Mouse (Mus musculus) left cerebral cortex, postnatal 25 days (tissue): ENCODE results near the gene Cdkn3. TPM values are rescaled to one million over a fixed set of nuclear protein-coding genes. Genes with fewer than 3 reads are reported as not detected.
"Not testable (repeated sequence)": the region's sequence is repeated elsewhere in the genome, so short reads cannot be mapped to it uniquely, and the experiment has no call there.

Experiments
- DNase-seq, 2 experiments: peaks; one replicate each; pipeline ENCODE4 v3.0.0; 2022; ENCODE audit warnings: low spot score in 2 of 2, mixed read lengths in 1 of 2
- intact Hi-C: fragments of 180-260 bp; cut with DNase I; formaldehyde crosslinking; loops from one replicate; pipeline ENCODE4 v1.15.1; 2025
- total RNA-seq, 2 experiments: library from RNA; stranded (reverse); gene quantifications; 2 replicates each; pipeline ENCODE4 v1.2.3; 2021

The Cdkn3 gene
- total RNA-seq: 1 to 10 TPM; 1.1 to 1.9 TPM

- peak; percentile 82 to 96 for DNase-seq
- intact Hi-C loops: no loop called here
These were observed at the start of gene Cdkn3 for GRCm38 (mm10) chr14:46760355-46761029. TSS of gene Cdkn3 (plus strand) at chr14:46760541.

GRCm38 (mm10) chr14:46718483-46718922, 41.8 kb upstream of the Cdkn3 start:
- intact Hi-C loops: no loop called here
- no peak for DNase-seq

- no peak for DNase-seq
- intact Hi-C loops: loop anchor here (10.0 kb wide), 2 partner anchors 847 to 1297 kb away; no protein-coding TSS in a partner anchor
These were observed 38.3 kb upstream of the Cdkn3 start for GRCm38 (mm10) chr14:46722031-46722430.

GRCm38 (mm10) chr14:46723828-46724227, 36.5 kb upstream of the Cdkn3 start:
- intact Hi-C loops: loop anchor here (1.0 to 10.0 kb wide), 4 partner anchors 731 to 1299 kb away; no protein-coding TSS in a partner anchor

GRCm38 (mm10) chr14:46724941-46725340, 35.4 kb upstream of the Cdkn3 start:
- intact Hi-C loops: loop anchor here (1.0 to 10.0 kb wide), 4 partner anchors 732 to 1300 kb away; no protein-coding TSS in a partner anchor
- DNase-seq: no peak

More at GRCm38 (mm10) chr14:46723828-46724227, 36.5 kb upstream of the Cdkn3 start:
- peak; percentile 6 to 43 for DNase-seq

- DNase-seq: no peak
- intact Hi-C loops: loop anchor here (10.0 kb wide), 2 partner anchors 851 to 1301 kb away; no protein-coding TSS in a partner anchor
These were observed 34.6 kb upstream of the Cdkn3 start for GRCm38 (mm10) chr14:46725743-46726142.

GRCm38 (mm10) chr14:46734262-46734661, 26.1 kb upstream of the Cdkn3 start:
- intact Hi-C loops: no loop called here
- DNase-seq: no peak

- intact Hi-C loops: no loop called here
These were observed 25.4 kb upstream of the Cdkn3 start for GRCm38 (mm10) chr14:46734761-46735455.

GRCm38 (mm10) chr14:46736366-46736765, 24.0 kb upstream of the Cdkn3 start:
- no peak for DNase-seq
- intact Hi-C loops: no loop called here

More at GRCm38 (mm10) chr14:46734761-46735455, 25.4 kb upstream of the Cdkn3 start:
- no peak for DNase-seq

GRCm38 (mm10) chr14:46737346-46737745, 23.0 kb upstream of the Cdkn3 start:
- intact Hi-C loops, DNase-seq: not testable (repeated sequence)

GRCm38 (mm10) chr14:46742674-46743073, 17.7 kb upstream of the Cdkn3 start:
- intact Hi-C loops: no loop called here
- no peak for DNase-seq

- peak in 1 of 2 experiments; percentile 50 for DNase-seq
- intact Hi-C loops: no loop called here
These were observed 14.9 kb upstream of the Cdkn3 start for GRCm38 (mm10) chr14:46745413-46745812.

GRCm38 (mm10) chr14:46754371-46754770, 6.0 kb upstream of the Cdkn3 start:
- intact Hi-C loops, DNase-seq: not testable (repeated sequence)

GRCm38 (mm10) chr14:46755851-46756250, 4.5 kb upstream of the Cdkn3 start:
- intact Hi-C loops: no loop called here
- DNase-seq: no peak

GRCm38 (mm10) chr14:46757736-46758135, 2.6 kb upstream of the Cdkn3 start:
- no peak for DNase-seq
- intact Hi-C loops: no loop called here

GRCm38 (mm10) chr14:46759970-46760354, 379 bp upstream of the Cdkn3 start:
- no peak for DNase-seq
- intact Hi-C loops: no loop called here

- intact Hi-C loops: no loop called here
- DNase-seq: no peak
These were observed 845 bp downstream of the Cdkn3 start for GRCm38 (mm10) chr14:46761186-46761585.

- intact Hi-C loops: no loop called here
- DNase-seq: peak; percentile 15 to 25
These were observed 6.8 kb downstream of the Cdkn3 start for GRCm38 (mm10) chr14:46767116-46767515.

- DNase-seq: no peak
- intact Hi-C loops: no loop called here
These were observed 9.7 kb downstream of the Cdkn3 start for GRCm38 (mm10) chr14:46770036-46770435.

GRCm38 (mm10) chr14:46778756-46779155, 18.4 kb downstream of the Cdkn3 start:
- intact Hi-C loops: no loop called here
- DNase-seq: no peak

GRCm38 (mm10) chr14:46779217-46779616, 18.9 kb downstream of the Cdkn3 start:
- no peak for DNase-seq
- intact Hi-C loops: no loop called here
